Mouse (Mus musculus): Measurements from ENCODE around the gene Zfp846. TPM values are rescaled to one million over a fixed set of nuclear protein-coding genes. Genes with fewer than 3 reads are reported as not detected.

The Zfp846 gene
- polyA plus RNA-seq, 1 experiment from 2014 or later = 44.8 TPM

DNA sequence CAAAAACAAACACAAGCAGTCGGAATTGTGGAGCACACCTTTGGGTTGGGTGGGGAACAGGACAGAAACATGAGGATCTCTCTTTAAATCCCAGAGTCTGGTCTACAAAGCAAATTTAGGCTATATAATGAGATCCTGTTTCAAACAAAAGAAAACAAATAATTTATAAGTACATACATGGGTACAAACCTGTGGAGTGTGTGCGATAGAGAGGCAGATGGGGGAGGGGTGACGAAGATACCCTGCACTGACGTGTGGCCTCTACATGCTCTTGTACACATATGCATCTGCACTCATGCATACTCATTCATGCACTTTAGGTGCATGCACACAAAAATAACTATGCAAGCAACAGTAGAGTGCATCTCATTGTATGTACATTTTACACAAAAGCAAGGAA lies 58.4 kb downstream of the Zfp846 start:
- Histone ChIP-seq H3K4me2 (no peak overlapping the region), H3K9ac (replicated peaks) (no peak overlapping the region), H3K9me3 (replicated peaks) (no peaks in the 10 kb centered on the region), H3K27ac (replicated peaks) (no peak overlapping the region), H3K4me1 (peaks cover 34% of the 10 kb centered on the region), H3K27me3 (replicated peaks) (no peaks in the 10 kb centered on the region), H3K4me3 (replicated peaks) (no peak overlapping the region), H3K36me3 (peaks cover 26% of the 10 kb centered on the region)
- 92% methylated on average over 4 of the region's 4 CpGs for WGBS
- ATAC-seq (ENCODE audit: low FRiP score) = no peak

DNA sequence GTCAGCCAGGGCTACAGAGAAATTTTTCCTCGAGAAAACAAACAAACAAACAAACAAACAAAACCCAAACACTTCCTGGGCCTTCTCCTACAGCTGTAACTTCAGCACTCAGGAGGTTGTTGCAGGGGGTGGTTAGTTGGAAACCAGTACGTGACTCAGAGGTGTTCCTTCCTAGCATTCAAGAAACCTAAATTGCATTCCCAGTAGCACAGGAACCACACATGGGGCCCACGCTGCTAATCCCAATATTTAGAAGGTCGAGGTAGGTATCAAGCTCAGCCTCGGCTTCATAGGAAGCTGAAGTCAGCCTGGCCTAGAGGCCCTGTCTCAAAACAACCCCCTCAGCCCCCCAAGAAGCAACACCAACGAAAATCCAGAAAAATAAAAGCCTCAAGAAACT lies 60.4 kb downstream of the Zfp846 start:
- Histone ChIP-seq H3K9me3 (replicated peaks) (no peaks in the 10 kb centered on the region), H3K4me2 (peak overlapping the region; percentile 98), H3K27ac (replicated peaks) (peak overlapping the region; percentile 94), H3K36me3 (peaks cover 27% of the 10 kb centered on the region), H3K27me3 (replicated peaks) (no peaks in the 10 kb centered on the region), H3K4me1 (peaks cover 49% of the 10 kb centered on the region), H3K4me3 (replicated peaks) (peak overlapping the region; percentile 90), H3K9ac (replicated peaks) (peak overlapping the region; percentile 81)
- WGBS = 28% methylated on average over 6 of the region's 6 CpGs
- no peak for ATAC-seq (ENCODE audit: low FRiP score)

DNA sequence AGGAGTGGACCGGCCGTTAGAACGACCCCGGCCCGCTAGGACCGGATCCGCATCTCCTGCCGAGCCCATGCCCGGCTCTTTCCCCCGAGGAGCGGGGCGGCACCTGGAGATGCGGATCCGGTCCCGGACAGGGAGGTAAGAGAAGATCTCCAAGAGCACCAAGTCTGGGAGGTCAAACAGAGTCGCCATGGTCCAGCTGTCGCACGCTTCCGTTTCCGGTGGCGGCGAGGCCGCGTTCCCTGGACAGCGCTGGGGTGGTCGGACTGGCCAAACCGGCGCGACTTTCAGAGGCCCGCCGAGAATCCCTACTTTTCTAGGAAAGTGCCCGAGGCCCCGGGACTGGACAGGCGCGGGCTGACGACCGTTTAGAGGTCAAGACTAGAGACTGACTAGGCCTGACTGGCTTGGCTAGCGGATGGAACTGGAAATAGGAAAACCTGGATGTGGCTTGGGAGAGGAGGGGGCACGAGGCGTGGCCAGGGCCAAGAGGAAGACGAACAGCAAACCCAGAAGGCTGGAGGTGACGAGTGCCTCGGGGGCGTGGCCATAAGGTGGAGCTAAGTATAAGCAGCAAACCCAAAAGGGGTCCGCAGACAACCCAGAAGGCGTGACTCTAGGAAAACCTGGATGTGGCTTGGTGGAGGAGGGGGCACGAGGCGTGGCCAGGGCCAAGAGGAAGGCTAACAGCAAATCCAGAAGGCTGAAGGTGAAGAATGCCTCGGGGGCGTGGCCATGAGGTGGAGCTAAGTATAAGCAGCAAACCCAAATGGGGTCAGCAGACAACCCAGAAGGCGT lies 61.2 kb downstream of the Zfp846 start, which contains the start of gene Ubl5:
TSS of gene Ubl5 (plus strand) at position 778 of the 795 bp plus-strand sequence.
- ATAC-seq (ENCODE audit: low FRiP score) = peak; percentile 91

DNA sequence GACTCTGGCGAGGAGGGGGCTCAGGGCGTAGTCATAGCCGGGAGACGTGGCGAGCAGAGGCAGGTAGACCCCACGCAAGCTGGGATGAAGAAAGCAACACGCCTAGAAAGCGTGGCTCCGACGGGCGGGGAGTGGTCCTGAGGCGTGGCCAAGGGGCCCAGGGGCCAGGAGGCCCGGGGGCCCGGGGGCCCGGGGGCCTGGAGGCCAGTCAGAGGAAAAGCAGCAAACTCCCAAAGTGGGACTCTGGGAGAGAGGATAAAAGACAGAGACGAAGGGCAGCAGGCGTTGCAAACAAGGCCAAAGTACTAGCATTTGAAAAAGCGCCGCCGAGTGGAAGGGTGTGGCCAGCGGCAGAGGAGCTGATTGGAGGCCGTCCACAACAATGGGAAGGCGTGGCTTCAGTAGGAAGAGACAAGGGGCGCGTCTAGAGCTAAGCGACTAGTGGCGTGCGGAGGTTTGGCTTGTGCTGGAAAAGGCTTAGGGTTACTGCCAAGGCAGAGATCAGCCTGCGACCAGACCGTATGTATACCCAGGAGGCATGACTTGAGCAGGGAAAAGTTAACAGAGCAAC lies 61.9 kb downstream of the Zfp846 start:
- peak overlapping the region; percentile 94 for H3K27ac ChIP-seq (replicated peaks)
- no peaks in the 10 kb centered on the region for H3K9me3 ChIP-seq (replicated peaks)
- H3K4me1 ChIP-seq = peaks cover 53% of the 10 kb centered on the region
- H3K4me3 ChIP-seq (replicated peaks) = peak overlapping the region; percentile 90
- ATAC-seq (ENCODE audit: low FRiP score) = peak; percentile 84
- peak overlapping the region; percentile 98 for H3K4me2 ChIP-seq
- H3K27me3 ChIP-seq (replicated peaks) = no peaks in the 10 kb centered on the region
- H3K36me3 ChIP-seq = peaks cover 30% of the 10 kb centered on the region
- H3K9ac ChIP-seq (replicated peaks) = peak overlapping the region; percentile 81
- WGBS = 0% methylated on average over 30 of the region's 30 CpGs

More for the DNA sequence above, 61.2 kb downstream of the Zfp846 start, which contains the start of gene Ubl5:
- peak within 1 kb of the TSS; percentile 81 for H3K9ac ChIP-seq (replicated peaks)
- no peaks in the 10 kb centered on the region for H3K9me3 ChIP-seq (replicated peaks)
- H3K36me3 ChIP-seq = peaks cover 28% of the 10 kb centered on the region
- peaks cover 53% of the 10 kb centered on the region for H3K4me1 ChIP-seq
- no peaks in the 10 kb centered on the region for H3K27me3 ChIP-seq (replicated peaks)
- H3K27ac ChIP-seq (replicated peaks) = peak within 1 kb of the TSS; percentile 94
- WGBS = under 1% methylated on average over 51 of the region's 51 CpGs
- peak within 1 kb of the TSS; percentile 98 for H3K4me2 ChIP-seq
- H3K4me3 ChIP-seq (replicated peaks) = peak within 1 kb of the TSS; percentile 90

DNA sequence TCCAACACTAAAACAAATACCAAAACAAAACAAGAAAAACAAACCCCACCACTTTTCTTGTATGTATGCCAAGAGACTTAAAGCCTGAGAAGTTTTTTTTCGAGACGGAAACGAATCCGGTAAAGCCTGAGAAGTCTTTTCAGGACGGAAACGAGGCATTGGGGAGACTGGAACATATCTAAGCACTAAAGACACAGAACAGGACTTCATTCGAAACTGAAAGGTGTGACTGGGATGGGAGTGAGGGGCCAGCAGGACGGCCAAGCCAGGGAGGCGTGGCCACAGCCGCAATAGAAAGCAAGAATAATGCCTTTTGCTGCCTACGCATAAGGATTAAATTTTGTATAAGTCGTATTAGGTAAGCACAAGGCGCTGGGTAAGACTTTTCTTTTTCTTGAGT lies 62.7 kb downstream of the Zfp846 start:
- WGBS = 9% methylated on average over 13 of the region's 13 CpGs
- Histone ChIP-seq H3K27ac (replicated peaks) (peak overlapping the region; percentile 94), H3K4me2 (peak overlapping the region; percentile 98), H3K36me3 (peaks cover 24% of the 10 kb centered on the region), H3K4me1 (peaks cover 49% of the 10 kb centered on the region), H3K9ac (replicated peaks) (peak overlapping the region; percentile 81), H3K9me3 (replicated peaks) (no peaks in the 10 kb centered on the region), H3K27me3 (replicated peaks) (no peaks in the 10 kb centered on the region), H3K4me3 (replicated peaks) (peak overlapping the region; percentile 90)
- no peak for ATAC-seq (ENCODE audit: low FRiP score)

DNA sequence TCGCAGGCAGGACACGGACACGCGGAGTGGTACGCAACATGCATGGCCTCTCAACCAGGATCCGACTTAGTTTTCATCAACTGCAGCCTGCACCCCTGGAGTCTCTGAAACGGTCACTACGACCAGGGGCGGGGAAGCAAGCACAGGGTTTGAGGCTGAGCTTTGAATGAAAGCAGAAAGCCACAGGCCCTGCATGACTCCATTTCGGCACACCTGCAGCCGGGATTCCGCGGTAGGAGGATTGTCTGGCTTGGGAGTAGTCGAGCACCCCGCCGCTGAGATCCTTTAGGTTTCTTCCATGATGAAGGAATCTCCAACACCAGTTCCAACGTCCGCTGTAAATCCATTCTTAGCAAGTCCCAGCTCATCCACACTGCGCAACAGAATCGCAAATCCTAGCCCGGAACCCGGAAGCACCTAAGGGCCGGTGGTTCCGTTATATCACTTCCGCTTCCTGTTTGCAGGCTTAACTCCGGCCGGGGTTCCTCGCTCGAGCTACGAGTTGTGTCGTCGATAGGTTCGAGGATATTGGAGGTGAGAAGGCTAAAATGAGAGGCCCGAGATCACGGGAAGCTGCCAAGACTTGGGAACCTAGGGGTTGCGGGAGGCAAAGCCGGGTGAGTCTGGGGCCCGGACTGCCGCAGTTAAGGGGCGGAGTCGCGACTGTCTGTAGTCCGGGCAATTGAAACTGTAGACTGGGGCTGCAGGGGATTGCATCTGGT lies 63.4 kb downstream of the Zfp846 start, which contains the start of gene Fbxl12:
TSS of gene Fbxl12 (minus strand) at position 408 of the 722 bp plus-strand sequence.
- 0 out of 2 replicates have a peak, but pooled peaks have one; percentile 25 for ATAC-seq (ENCODE audit: low FRiP score)
- Histone ChIP-seq H3K9ac (replicated peaks) (peak within 1 kb of the TSS; percentile 81), H3K4me3 (replicated peaks) (peak within 1 kb of the TSS; percentile 90), H3K36me3 (peaks cover 25% of the 10 kb centered on the region), H3K9me3 (replicated peaks) (no peaks in the 10 kb centered on the region), H3K4me2 (peak within 1 kb of the TSS; percentile 98), H3K4me1 (peaks cover 49% of the 10 kb centered on the region), H3K27me3 (replicated peaks) (no peaks in the 10 kb centered on the region), H3K27ac (replicated peaks) (peak within 1 kb of the TSS; percentile 94)
- WGBS = under 1% methylated on average over 43 of the region's 43 CpGs

DNA sequence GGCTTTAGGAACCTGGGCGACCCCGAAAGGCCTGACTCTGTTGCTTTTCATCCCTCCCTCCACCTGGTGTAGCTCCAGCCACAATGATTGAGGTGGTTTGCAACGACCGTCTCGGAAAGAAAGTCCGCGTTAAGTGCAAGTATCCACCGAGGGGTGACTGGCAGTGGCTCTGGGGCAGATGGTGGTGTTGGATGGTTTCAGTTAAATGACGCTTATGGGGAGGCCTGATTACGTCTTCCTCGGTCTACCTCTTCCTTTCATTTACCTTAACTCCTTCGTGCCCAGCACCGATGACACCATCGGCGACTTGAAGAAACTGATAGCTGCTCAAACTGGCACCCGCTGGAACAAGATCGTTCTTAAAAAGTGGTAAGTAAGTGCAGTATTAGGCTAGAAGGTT lies 64.0 kb downstream of the Zfp846 start:
- peak overlapping the region; percentile 81 for H3K9ac ChIP-seq (replicated peaks)
- no peak for ATAC-seq (ENCODE audit: low FRiP score)
- H3K4me3 ChIP-seq (replicated peaks) = peak overlapping the region; percentile 90
- H3K27me3 ChIP-seq (replicated peaks) = no peaks in the 10 kb centered on the region
- 6% methylated on average over 17 of the region's 17 CpGs for WGBS
- H3K4me2 ChIP-seq = peak overlapping the region; percentile 98
- no peaks in the 10 kb centered on the region for H3K9me3 ChIP-seq (replicated peaks)
- peaks cover 44% of the 10 kb centered on the region for H3K4me1 ChIP-seq
- H3K27ac ChIP-seq (replicated peaks) = peak overlapping the region; percentile 94
- peaks cover 25% of the 10 kb centered on the region for H3K36me3 ChIP-seq

DNA sequence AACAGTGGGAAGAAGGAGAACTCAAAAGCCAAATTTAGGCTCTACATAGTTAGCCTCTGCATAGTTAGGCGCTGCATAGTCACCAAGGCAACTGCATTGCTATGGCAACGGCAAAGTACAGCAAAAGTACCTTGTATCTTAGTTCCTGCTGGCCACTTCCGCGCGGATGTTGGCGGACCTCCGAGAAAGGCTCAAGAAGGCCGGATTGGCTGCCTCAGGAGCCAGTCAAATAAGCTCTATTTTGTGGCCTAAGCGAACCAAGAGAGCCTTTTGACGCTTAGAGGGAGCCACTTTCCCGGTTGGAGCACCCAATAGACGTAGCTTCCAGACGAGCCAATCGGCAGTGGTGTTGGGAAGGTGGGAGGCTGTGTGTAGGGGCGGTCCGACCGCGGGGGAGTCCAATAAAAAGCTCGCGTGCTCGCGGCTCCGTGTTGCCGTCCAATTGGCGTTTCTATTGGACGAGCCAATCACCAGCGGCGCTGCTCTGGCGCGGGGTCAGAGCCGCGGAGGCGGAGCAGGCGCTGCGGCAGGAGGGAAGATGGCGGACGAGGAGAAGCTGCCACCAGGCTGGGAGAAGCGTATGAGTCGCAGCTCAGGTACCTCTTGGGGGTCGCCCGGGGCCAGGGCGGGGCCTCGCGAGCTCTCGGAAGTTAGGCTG lies 70.6 kb downstream of the Zfp846 start, which contains the start of gene Pin1:
TSS of gene Pin1 (plus strand) at position 494 of the 658 bp plus-strand sequence.
- H3K27me3 ChIP-seq (replicated peaks) = no peaks in the 10 kb centered on the region
- peak within 1 kb of the TSS; percentile 82 for H3K4me2 ChIP-seq
- peaks cover 46% of the 10 kb centered on the region for H3K4me1 ChIP-seq
- WGBS = under 1% methylated on average over 45 of the region's 45 CpGs
- H3K27ac ChIP-seq (replicated peaks) = peak within 1 kb of the TSS; percentile 74
- peak within 1 kb of the TSS; percentile 97 for H3K4me3 ChIP-seq (replicated peaks)
- H3K9ac ChIP-seq (replicated peaks) = peak within 1 kb of the TSS; percentile 87
- peaks cover 41% of the 10 kb centered on the region for H3K36me3 ChIP-seq
- H3K9me3 ChIP-seq (replicated peaks) = no peaks in the 10 kb centered on the region
- peak; percentile 99 for ATAC-seq (ENCODE audit: low FRiP score)

DNA sequence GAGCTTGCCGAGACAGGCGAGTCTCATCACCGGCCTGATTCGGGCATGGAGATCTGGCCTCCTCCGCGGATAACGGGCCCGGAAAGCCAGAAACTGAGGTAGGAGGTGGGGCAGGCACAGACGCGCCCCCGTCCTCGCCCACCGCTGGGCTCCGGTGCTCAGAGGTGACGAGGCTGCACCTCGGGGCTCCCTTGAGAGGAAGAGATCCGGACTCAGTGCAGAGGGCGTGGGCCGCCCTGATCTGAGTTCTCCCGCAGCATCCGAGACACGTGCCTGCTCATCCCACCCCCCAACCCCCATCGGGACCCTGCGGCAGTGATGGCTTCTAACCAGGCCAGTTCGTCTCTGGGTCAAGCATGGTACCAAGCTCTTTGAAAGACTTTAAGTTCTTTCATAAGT lies 71.2 kb downstream of the Zfp846 start:
- peaks cover 46% of the 10 kb centered on the region for H3K4me1 ChIP-seq
- H3K9ac ChIP-seq (replicated peaks) = peak overlapping the region; percentile 87
- 0% methylated on average over 25 of the region's 25 CpGs for WGBS
- H3K4me2 ChIP-seq = peak overlapping the region; percentile 82
- peak overlapping the region; percentile 72 for H3K27ac ChIP-seq (replicated peaks)
- H3K9me3 ChIP-seq (replicated peaks) = no peaks in the 10 kb centered on the region
- H3K4me3 ChIP-seq (replicated peaks) = peak overlapping the region; percentile 97
- ATAC-seq (ENCODE audit: low FRiP score) = peak; percentile 43
- H3K36me3 ChIP-seq = peaks cover 39% of the 10 kb centered on the region
- H3K27me3 ChIP-seq (replicated peaks) = no peaks in the 10 kb centered on the region

DNA sequence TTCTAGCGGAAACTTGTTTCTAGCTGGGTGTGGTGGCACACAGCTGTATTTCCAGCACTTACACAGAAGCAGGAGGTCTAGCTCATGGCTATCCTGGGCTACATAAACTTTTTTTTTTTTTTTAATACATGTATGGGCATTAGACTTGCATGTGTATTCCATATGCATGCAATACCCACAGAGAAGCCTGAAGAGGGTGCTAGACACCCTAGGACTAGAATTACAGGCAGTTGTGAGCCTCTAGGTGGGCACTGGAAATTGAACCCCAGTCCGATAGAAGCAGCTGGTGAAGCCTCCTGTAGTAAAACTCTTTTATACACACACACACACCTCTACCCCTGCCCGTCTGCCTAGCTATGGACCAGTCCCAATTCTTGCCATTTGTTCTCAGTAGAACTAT lies 72.8 kb downstream of the Zfp846 start:
- 92% methylated on average over 3 of the region's 3 CpGs for WGBS
- peaks cover 48% of the 10 kb centered on the region for H3K4me1 ChIP-seq
- ATAC-seq (ENCODE audit: low FRiP score) = no peak
- peak overlapping the region; percentile 82; the same call in 1 of the 2 replicates for H3K4me2 ChIP-seq
- H3K27ac ChIP-seq (replicated peaks) = no peak overlapping the region
- no peaks in the 10 kb centered on the region for H3K27me3 ChIP-seq (replicated peaks)
- H3K9me3 ChIP-seq (replicated peaks) = no peaks in the 10 kb centered on the region
- no peak overlapping the region for H3K9ac ChIP-seq (replicated peaks)
- peaks cover 37% of the 10 kb centered on the region for H3K36me3 ChIP-seq
- no peak overlapping the region for H3K4me3 ChIP-seq (replicated peaks)

All from neural tube, embryonic 15.5 days (tissue).